Mouse (Mus musculus): ENCODE measurements at regions not wholly inside any gene's neighbourhood (a gene's known extent, or its start where the extent isn't known, plus 50 kb on each side); places are given as distances from the start of the nearest gene placed in this dataset.

DNA sequence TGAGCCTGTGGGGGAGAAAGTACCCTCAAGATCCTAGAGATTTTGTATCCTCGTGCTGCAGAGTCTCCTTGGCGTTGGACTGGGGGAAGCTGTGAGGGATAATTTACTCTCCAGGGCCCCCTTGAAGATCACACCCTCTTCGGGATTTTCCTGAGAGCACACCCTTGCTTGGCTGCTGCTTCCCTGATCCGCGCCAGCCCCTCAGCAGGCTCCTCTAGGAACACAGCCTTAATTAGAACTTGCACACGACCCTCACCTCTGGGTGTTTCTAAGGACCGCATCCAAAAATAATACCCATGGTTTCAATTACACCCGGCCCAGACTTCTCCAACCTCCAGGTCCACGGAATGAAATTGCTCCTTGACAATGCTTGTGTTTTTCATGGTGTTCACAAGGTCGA is 553.6 kb downstream of the Bnc2 start:
- TF ChIP-seq CTCF (IDR thresholded peaks at IDR 0.05; ENCODE audit: low read depth), result no peak
- TF ChIP-seq EP300 (IDR thresholded peaks at IDR 0.05; ENCODE audit: low read depth), result no peak

Measured in liver, postnatal 0 days (tissue).